Mouse (Mus musculus) embryonic facial prominence, embryonic 13.5 days (tissue): ENCODE measurements around the gene Capn8. TPM values are rescaled to one million over a fixed set of nuclear protein-coding genes. Genes with fewer than 3 reads are reported as not detected.

Experiments used
- ATAC-seq: fragments of 200-750 bp; cut with Nextera tagmentation; 2 replicates; pipeline ENCODE4 v1.8.0; 2017; ENCODE audit warnings: low read depth; ENCODE audit not compliant: insufficient number of reproducible peaks, insufficient read depth, low FRiP score, low TSS enrichment
- H3K27ac ChIP-seq: fragments of 300-500 bp; sonication (generic); 2 replicates; pipeline ENCODE4 v1.5.1; 2015; ENCODE audit warnings: moderate library complexity, mild to moderate bottlenecking, inconsistent platforms
- H3K27me3 ChIP-seq: fragments of 300-500 bp; sonication (generic); 2 replicates; pipeline ENCODE4 v1.6.1; 2015; ENCODE audit warnings: mild to moderate bottlenecking, inconsistent platforms
- H3K36me3 ChIP-seq: fragments of 300-500 bp; sonication (generic); 2 replicates; pipeline ENCODE4 v1.6.1; 2015; ENCODE audit warnings: mild to moderate bottlenecking, inconsistent platforms
- H3K4me1 ChIP-seq: fragments of 300-500 bp; sonication (generic); 2 replicates; pipeline ENCODE4 v1.6.1; 2015; ENCODE audit warnings: inconsistent platforms
- H3K4me2 ChIP-seq: fragments of 300-500 bp; sonication (generic); 2 replicates; pipeline ENCODE4 v1.6.1; 2015; ENCODE audit warnings: moderate library complexity, mild to moderate bottlenecking, inconsistent platforms
- H3K4me3 ChIP-seq: fragments of 300-500 bp; sonication (generic); 2 replicates; pipeline ENCODE4 v1.5.1; 2015; ENCODE audit warnings: mild to moderate bottlenecking, inconsistent platforms
- H3K9ac ChIP-seq: fragments of 300-500 bp; sonication (generic); 2 replicates; pipeline ENCODE4 v1.6.1; 2015; ENCODE audit warnings: mild to moderate bottlenecking, inconsistent platforms
- H3K9me3 ChIP-seq: fragments of 300-500 bp; sonication (generic); 2 replicates; pipeline ENCODE4 v1.6.1; 2016; ENCODE audit warnings: inconsistent platforms
- WGBS: fragments of 180-500 bp; shearing (Covaris S2); methylation state at CpG from one replicate; pipeline ENCODE4 v1.1.7; 2015; ENCODE audit warnings: mixed read lengths; 5-methylcytosine and 5-hydroxymethylcytosine counted together
- polyA plus RNA-seq: library from polyadenylated mRNA; unstranded; fragments of >200 nt; fragmentation: Nextera tagmentation; extraction: Ambion mirVana; gene quantifications from 2 replicates; pipeline ENCODE4 v1.2.1, GENCODE M21; 2015

Capn8 gene
- polyA plus RNA-seq, 1 experiment from 2014 or later: not detected

DNA sequence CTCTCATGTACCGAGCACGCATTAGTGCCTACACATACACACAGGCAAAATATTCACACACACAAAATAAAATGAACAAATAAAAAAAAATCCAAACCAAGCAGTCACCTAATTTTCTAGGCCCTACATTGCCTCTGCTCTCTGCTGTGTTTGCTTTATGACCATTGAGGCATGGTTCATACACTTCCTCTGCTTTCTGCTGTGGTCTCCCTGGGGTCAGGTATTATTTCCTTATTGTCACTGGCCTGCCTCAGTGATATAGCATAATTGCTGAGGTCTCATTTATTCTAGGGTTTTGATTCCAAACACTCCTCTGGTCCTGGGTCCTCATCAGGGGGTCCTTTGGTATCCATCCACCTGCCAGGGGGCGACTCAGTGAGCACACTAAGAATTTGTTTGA lies 39.2 kb upstream of the Capn8 start:
- WGBS: 90% methylated on average over 3 of the region's 3 CpGs
- H3K4me2 ChIP-seq: no peak overlapping the region
- H3K36me3 ChIP-seq: no peaks in the 10 kb centered on the region
- H3K4me3 ChIP-seq: no peak overlapping the region
- no peak overlapping the region for H3K27ac ChIP-seq
- H3K9ac ChIP-seq: no peak overlapping the region
- ATAC-seq: no peak
- H3K9me3 ChIP-seq: no peaks in the 10 kb centered on the region
- H3K27me3 ChIP-seq: peaks cover 24% of the 10 kb centered on the region
- H3K4me1 ChIP-seq: peaks cover 26% of the 10 kb centered on the region

DNA sequence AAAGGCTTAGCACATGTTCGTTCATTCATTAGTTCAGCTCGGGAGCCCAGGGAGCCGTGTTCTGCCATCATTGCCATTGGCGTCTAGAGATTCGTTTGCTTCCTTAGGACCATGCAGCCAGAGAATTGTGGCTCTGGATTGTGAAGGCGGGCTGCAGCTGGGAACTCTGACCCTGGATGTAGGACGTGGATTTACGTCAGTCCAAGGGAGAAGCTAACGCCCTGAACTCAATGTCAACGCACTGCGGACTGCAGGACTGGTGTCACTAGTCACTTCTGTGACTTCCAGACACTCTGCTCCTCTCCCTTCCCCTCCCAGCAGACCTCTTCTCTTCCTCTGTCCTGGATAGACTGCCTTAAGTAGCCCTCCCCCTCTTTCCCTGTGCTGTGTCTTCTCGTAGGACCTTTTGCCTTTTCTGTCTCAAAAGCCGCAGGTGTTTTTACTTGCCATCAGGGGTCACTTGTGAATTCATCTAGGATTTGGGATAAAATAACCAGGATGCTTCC lies 37.5 kb upstream of the Capn8 start:
- H3K27ac ChIP-seq: no peak overlapping the region
- 0 out of 2 replicates have a peak overlapping the region, but pooled peaks have one; percentile 40 for H3K9ac ChIP-seq
- no peak overlapping the region for H3K4me3 ChIP-seq
- no peaks in the 10 kb centered on the region for H3K36me3 ChIP-seq
- no peak for ATAC-seq
- H3K4me1 ChIP-seq: peaks cover 15% of the 10 kb centered on the region
- peak overlapping the region; percentile 33 for H3K4me2 ChIP-seq
- H3K9me3 ChIP-seq: no peaks in the 10 kb centered on the region
- WGBS: 35% methylated on average over 13 of the region's 13 CpGs
- peaks cover 24% of the 10 kb centered on the region for H3K27me3 ChIP-seq

DNA sequence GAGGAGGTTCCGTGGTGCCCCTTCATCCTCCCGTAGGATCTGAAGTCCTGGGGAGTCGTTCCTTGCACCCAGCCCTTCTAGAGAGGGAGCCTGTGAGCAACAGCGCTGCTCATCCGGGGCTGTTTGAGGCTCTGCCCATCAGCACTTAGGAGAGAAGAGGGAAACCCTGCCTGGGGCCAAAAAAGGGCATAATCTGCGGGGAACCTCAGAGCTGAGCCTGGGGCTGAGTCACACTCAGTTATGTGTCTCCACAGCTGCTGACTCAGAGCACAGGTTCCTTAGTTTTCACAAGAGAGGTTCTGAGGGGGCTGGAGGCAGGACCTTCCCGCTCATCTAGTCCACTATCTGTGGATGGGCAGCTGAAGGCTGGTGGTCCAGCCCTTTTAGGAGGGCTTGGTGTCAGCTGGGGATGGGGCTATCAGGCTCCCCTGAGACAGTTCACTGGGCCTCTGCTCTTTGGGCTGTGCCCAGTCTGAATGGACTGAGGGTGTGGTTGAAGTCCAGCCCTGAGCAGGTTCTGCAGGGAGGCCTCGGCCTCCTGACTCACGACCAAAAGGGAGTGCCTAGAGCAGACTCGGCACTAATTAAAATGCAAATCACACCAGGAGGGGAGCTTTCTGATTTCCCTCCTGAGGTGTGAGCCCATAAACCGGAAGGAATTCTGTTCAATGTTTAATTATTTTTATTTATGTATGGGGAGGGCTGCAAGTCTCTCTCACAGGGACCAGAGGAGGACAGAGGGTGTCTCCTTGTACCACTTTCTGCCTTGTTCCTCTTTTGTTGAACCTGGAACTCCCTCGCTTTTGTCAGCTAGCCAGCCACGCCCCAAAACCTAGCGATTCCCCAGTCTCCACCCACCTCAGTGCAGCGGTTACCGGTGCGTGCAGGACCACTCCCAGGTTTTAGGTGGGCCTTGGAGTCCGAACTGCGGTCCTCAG lies 36.6 kb upstream of the Capn8 start:
- 8% methylated on average over 19 of the region's 19 CpGs for WGBS
- Histone ChIP-seq H3K27me3 (peaks cover 24% of the 10 kb centered on the region), H3K4me2 (peak overlapping the region; percentile 33), H3K9ac (0 out of 2 replicates have a peak overlapping the region, but pooled peaks have one; percentile 40), H3K27ac (peak overlapping the region; percentile 40), H3K4me3 (no peak overlapping the region), H3K4me1 (peaks cover 15% of the 10 kb centered on the region), H3K9me3 (no peaks in the 10 kb centered on the region), H3K36me3 (no peaks in the 10 kb centered on the region)
- 0 out of 2 replicates have a peak, but pooled peaks have one; percentile 20 for ATAC-seq

DNA sequence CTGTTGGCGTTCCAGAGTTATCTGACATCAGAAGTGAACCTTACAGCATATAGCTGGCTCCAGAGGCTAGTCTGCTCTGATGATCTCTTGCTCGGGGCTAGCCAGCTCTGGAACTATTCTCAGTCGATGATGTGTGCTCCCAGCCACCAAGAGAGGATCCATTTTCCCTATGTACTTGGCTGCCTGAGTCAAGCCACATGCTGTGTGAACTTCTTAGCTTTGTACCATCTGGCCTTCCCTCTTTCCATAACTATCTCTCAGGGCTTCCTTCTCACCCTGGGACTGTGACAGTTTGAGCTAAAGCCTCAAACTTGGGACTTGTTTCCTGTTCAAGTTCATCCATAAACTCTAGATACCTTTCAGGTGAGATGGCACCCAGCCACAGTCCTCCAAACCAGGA lies 31.2 kb upstream of the Capn8 start:
- no peak overlapping the region for H3K27ac ChIP-seq
- no peaks in the 10 kb centered on the region for H3K9me3 ChIP-seq
- 69% methylated on average over 3 of the region's 3 CpGs for WGBS
- H3K4me2 ChIP-seq: no peak overlapping the region
- H3K4me1 ChIP-seq: peaks cover 2% of the 10 kb centered on the region; the same call in 1 of the 2 replicates
- no peak overlapping the region for H3K4me3 ChIP-seq
- no peak for ATAC-seq
- no peak overlapping the region for H3K9ac ChIP-seq
- peaks cover 5% of the 10 kb centered on the region for H3K27me3 ChIP-seq
- H3K36me3 ChIP-seq: no peaks in the 10 kb centered on the region

DNA sequence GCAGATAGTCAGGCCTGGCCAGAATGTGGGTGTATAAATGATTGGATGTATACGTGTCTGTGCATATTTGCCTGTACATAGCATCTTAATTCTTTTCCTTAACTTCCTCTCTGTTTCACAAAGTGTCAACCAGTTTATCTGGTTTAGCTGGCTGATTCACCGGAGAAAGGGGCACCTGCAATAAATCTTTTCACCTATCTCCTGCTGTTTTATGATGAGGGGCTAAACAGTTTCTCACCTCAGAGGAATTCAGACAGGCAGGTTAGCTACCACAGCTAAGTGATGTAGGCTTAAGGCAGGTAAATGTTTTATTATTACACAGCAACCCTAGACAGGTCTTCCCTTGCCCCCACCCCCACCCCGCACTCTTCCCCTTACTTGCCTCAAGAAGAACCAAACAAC lies 29.7 kb upstream of the Capn8 start:
- no peak overlapping the region for H3K4me2 ChIP-seq
- H3K36me3 ChIP-seq: no peaks in the 10 kb centered on the region
- no peaks in the 10 kb centered on the region for H3K27me3 ChIP-seq
- WGBS: 69% methylated on average over 3 of the region's 3 CpGs
- H3K4me1 ChIP-seq: peaks cover 4% of the 10 kb centered on the region
- ATAC-seq: no peak
- peak overlapping the region; percentile 44; the same call in 1 of the 2 replicates for H3K27ac ChIP-seq
- no peaks in the 10 kb centered on the region for H3K9me3 ChIP-seq
- no peak overlapping the region for H3K4me3 ChIP-seq
- no peak overlapping the region for H3K9ac ChIP-seq

DNA sequence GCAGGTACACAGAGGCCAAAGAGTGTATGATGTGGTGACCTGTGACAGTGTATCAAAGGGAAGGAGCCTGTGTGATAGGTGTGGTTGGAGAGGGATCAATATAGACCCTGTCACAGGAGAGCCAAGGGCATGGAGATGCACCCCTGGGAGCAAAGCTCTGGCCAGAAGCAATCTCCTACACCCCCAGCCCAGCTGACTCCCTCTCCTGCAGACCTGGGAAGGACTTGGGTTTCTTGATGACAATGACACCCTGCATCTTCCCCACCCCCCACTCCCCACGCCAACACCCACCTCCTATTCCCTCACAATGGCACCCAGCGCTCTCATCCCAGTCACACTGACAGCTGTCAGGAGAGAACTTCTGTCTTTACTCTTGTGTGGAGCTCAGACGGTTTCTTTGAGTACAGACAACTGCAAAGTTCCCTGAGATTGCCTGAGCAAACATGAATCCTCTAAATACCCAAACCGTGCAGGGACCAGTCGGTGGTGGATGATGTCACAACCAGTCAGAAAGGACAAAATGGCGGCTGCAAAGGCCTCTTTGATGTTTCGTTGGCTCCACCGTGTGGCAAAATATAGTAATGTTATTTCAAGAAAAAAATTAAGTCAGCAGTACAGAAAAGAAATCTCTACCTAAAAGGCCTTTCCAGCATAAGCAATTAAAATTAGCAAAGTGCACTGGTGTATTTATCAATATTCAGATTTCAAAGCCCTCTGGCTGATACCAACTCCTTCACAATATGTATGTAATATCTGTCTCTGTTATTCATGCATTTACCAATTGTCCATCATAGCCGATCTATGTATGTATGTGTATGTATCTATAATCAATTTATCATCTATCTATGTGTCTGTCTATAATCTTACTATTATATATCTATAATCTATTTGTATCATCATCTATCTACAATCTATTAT lies 25.5 kb upstream of the Capn8 start:
- peak overlapping the region; percentile 71 for H3K27ac ChIP-seq
- H3K4me3 ChIP-seq: peak overlapping the region; percentile 44
- H3K4me1 ChIP-seq: peaks cover 12% of the 10 kb centered on the region
- H3K4me2 ChIP-seq: peak overlapping the region; percentile 65
- ATAC-seq: no peak
- WGBS: 16% methylated on average over 9 of the region's 9 CpGs
- no peaks in the 10 kb centered on the region for H3K9me3 ChIP-seq
- peak overlapping the region; percentile 71 for H3K9ac ChIP-seq
- no peaks in the 10 kb centered on the region for H3K27me3 ChIP-seq
- no peaks in the 10 kb centered on the region for H3K36me3 ChIP-seq

DNA sequence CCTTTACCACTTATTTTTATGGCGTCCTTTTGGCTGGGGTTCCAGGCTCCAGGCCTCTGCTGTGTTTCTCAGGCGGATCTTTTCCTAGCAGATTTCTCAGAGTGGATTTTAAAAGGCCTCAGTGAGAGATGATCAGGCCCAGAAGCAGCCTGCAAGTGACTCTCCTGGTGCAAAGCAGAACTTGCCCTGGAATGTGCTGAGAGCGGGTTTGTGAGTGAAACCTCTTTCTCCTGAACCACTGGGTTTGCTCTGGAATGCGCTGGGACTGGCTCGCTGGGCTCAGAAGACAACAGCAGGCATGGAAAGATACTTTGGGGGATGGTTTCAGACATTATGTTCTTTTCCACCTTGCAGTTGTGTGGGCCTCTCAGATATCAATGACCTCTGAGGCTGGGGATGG lies 22.7 kb upstream of the Capn8 start:
- H3K27me3 ChIP-seq: no peaks in the 10 kb centered on the region
- 0 out of 2 replicates have a peak overlapping the region, but pooled peaks have one; percentile 39 for H3K27ac ChIP-seq
- H3K9me3 ChIP-seq: peaks cover 7% of the 10 kb centered on the region
- no peaks in the 10 kb centered on the region for H3K36me3 ChIP-seq
- no peak overlapping the region for H3K4me3 ChIP-seq
- ATAC-seq: no peak
- H3K9ac ChIP-seq: no peak overlapping the region
- H3K4me2 ChIP-seq: no peak overlapping the region
- peaks cover 12% of the 10 kb centered on the region for H3K4me1 ChIP-seq
- 55% methylated on average over 5 of the region's 5 CpGs for WGBS

DNA sequence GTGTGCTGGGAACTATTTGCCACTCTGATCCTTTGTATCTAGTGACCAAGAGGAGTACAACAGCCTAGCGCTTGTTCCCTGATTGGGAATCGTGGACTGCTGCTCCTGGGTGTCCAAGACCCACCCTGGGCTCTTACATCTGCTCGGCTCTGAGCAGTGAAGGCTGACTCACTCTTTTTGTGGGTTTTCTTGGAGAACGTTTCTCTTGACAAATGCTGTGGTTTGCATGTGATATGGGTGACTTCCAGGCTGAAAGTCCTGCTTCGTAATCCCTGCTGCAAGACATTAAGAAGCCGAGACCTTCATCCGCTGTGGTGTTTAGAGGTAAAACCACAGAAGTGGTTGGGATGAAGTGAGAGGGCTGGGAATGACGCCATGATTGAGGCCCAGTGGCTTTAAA lies 21.7 kb upstream of the Capn8 start:
- WGBS: 64% methylated on average over 8 of the region's 8 CpGs
- no peak for ATAC-seq

DNA sequence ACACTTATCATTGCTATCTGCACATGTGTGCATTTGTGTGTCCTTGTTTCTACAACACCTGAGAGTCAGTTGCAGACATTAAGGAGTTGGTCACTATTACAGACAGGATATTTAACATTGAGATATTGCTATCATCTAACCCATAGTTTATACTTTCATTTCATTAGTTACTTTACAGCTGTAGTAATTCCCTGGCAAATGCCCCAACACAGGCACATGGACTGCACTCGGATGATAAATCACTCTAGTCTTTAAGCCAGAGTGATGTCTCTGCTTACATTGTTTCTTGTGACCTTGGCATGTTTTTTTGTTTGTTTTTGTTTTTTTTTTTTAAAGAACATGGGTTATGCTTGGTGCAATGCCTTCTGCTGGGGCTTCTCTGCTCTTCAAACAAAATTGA lies 20.9 kb upstream of the Capn8 start:
- WGBS: 79% methylated on average over 1 of the region's 1 CpGs
- no peak for ATAC-seq

More for the DNA sequence above, 21.7 kb upstream of the Capn8 start:
- H3K4me1 ChIP-seq: peaks cover 12% of the 10 kb centered on the region
- H3K9me3 ChIP-seq: peaks cover 7% of the 10 kb centered on the region
- no peaks in the 10 kb centered on the region for H3K27me3 ChIP-seq
- no peak overlapping the region for H3K9ac ChIP-seq
- H3K27ac ChIP-seq: no peak overlapping the region
- no peak overlapping the region for H3K4me3 ChIP-seq
- no peaks in the 10 kb centered on the region for H3K36me3 ChIP-seq
- H3K4me2 ChIP-seq: no peak overlapping the region

DNA sequence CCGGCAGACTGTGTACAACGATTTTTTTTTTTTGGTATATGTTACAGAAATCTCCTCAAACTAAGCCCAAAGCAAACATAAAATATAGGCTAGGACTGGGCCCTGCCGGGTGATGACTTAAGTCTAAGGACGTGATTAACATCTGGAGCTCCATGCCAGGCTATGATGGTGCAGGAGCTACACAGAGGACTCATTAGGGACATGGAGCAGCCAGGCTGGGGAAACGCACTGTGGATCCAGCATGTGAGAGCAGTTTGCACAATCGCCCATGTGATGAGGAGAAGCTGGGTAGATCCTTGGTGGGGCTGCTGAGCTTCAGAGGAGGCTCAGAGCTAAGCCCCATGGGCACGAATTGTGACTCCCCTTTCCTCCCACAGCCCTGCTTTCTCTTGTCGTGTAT lies 14.0 kb upstream of the Capn8 start:
- no peak overlapping the region for H3K4me2 ChIP-seq
- ATAC-seq: no peak
- no peaks in the 10 kb centered on the region for H3K27me3 ChIP-seq
- H3K27ac ChIP-seq: no peak overlapping the region
- H3K4me3 ChIP-seq: no peak overlapping the region
- no peak overlapping the region for H3K9ac ChIP-seq
- H3K4me1 ChIP-seq: peaks cover 4% of the 10 kb centered on the region; the same call in 1 of the 2 replicates
- WGBS: 71% methylated on average over 8 of the region's 8 CpGs
- H3K9me3 ChIP-seq: peaks cover 7% of the 10 kb centered on the region
- H3K36me3 ChIP-seq: no peaks in the 10 kb centered on the region

More for the DNA sequence above, 20.9 kb upstream of the Capn8 start:
- Histone ChIP-seq H3K4me2 (no peak overlapping the region), H3K9me3 (peaks cover 7% of the 10 kb centered on the region), H3K36me3 (no peaks in the 10 kb centered on the region), H3K9ac (no peak overlapping the region), H3K4me3 (no peak overlapping the region), H3K27ac (no peak overlapping the region), H3K4me1 (peaks cover 10% of the 10 kb centered on the region), H3K27me3 (no peaks in the 10 kb centered on the region)

DNA sequence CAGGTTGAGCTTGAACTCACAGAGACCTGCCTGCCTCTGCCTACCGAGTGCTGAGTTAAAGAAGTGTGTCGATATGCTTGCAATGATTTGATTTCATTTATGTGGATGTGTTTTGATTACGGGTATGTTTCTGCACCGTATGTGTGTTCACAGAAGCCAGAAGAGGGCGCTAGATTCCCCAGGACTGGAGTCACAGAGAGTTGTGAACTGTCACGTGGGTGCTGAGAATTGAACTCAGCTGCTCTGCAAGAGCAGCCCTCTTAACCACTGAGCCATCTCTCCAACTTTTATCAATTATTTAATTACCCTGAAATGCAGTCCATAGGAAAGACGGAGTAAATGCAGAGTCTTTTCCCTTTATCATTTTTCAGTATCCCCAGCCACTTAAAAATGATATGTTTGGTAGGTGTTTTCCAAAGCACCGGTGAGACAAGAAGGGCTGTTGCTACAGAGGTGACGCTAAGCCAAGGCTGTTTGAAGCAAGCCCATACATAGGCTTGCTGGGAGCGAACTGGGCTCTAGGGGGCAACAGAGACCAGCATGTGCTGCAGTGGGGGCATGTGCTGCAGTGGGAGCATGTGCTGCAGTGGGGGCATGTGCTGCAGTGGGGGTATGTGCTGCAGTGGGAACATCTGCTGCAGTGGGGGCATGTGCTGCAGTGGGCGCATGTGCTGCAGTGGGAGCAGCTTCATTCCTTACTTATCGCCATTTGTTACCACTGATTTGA lies 11.0 kb upstream of the Capn8 start:
- H3K9me3 ChIP-seq: no peaks in the 10 kb centered on the region
- no peak overlapping the region for H3K9ac ChIP-seq
- no peak overlapping the region for H3K4me3 ChIP-seq
- H3K4me2 ChIP-seq: no peak overlapping the region
- no peaks in the 10 kb centered on the region for H3K36me3 ChIP-seq
- peaks cover 9% of the 10 kb centered on the region; the same call in 1 of the 2 replicates for H3K4me1 ChIP-seq
- H3K27me3 ChIP-seq: no peaks in the 10 kb centered on the region
- no peak for ATAC-seq
- 58% methylated on average over 12 of the region's 12 CpGs for WGBS
- no peak overlapping the region for H3K27ac ChIP-seq
